Mouse (Mus musculus): ENCODE results near the gene Tril. TPM values are rescaled to one million over a fixed set of nuclear protein-coding genes. Genes with fewer than 3 reads are reported as not detected.

Tril gene
- polyA plus RNA-seq, 1 experiment = not detected

GRCm38 (mm10) chr6:53825213-53825612 is 4.6 kb upstream of the Tril start:
- Histone ChIP-seq H3K4me3 (replicated peaks) (no peak overlapping the region), H3K27me3 (ENCODE audit: control insufficient read depth) (peaks cover 29% of the 10 kb centered on the region), H3K9me3 (ENCODE audit: control insufficient read depth, low read length) (no peaks in the 10 kb centered on the region), H3K4me1 (ENCODE audit: control insufficient read depth) (no peaks in the 10 kb centered on the region), H3K36me3 (ENCODE audit: control insufficient read depth) (no peaks in the 10 kb centered on the region)
- TF ChIP-seq GATA1 (IDR thresholded peaks at IDR 0.05; ENCODE audit: low read length) (no peak), TAL1 (IDR thresholded peaks at IDR 0.05; ENCODE audit: low read length) (no peak)

- peaks cover 64% of the 10 kb centered on the region for H3K27me3 ChIP-seq (ENCODE audit: control insufficient read depth)
- no peaks in the 10 kb centered on the region; the same call in 1 of the 2 replicates for H3K9me3 ChIP-seq (ENCODE audit: control insufficient read depth, low read length)
- H3K36me3 ChIP-seq (ENCODE audit: control insufficient read depth) = no peaks in the 10 kb centered on the region
- H3K4me1 ChIP-seq (ENCODE audit: control insufficient read depth) = no peaks in the 10 kb centered on the region
- H3K4me3 ChIP-seq (replicated peaks) = no peak overlapping the region
- no peak for TF ChIP-seq GATA1 (IDR thresholded peaks at IDR 0.05; ENCODE audit: low read length)
- TF ChIP-seq TAL1 (IDR thresholded peaks at IDR 0.05; ENCODE audit: low read length) = no peak
Measured at GRCm38 (mm10) chr6:53821041-53821501, 441 bp upstream of the Tril start.

- Histone ChIP-seq H3K27me3 (ENCODE audit: control insufficient read depth) (peaks cover 66% of the 10 kb centered on the region), H3K4me3 (replicated peaks) (no peak overlapping the region), H3K4me1 (ENCODE audit: control insufficient read depth) (no peaks in the 10 kb centered on the region), H3K36me3 (ENCODE audit: control insufficient read depth) (no peaks in the 10 kb centered on the region), H3K9me3 (ENCODE audit: control insufficient read depth, low read length) (no peaks in the 10 kb centered on the region; the same call in 1 of the 2 replicates)
- no peak for TF ChIP-seq GATA1 (IDR thresholded peaks at IDR 0.05; ENCODE audit: low read length)
- TF ChIP-seq TAL1 (IDR thresholded peaks at IDR 0.05; ENCODE audit: low read length) = no peak
Measured at GRCm38 (mm10) chr6:53819761-53820485, 707 bp downstream of the Tril start.

- no peak for TF ChIP-seq GATA1 (IDR thresholded peaks at IDR 0.05; ENCODE audit: low read length)
- no peak for TF ChIP-seq TAL1 (IDR thresholded peaks at IDR 0.05; ENCODE audit: low read length)
- Histone ChIP-seq H3K36me3 (ENCODE audit: control insufficient read depth) (no peaks in the 10 kb centered on the region), H3K27me3 (ENCODE audit: control insufficient read depth) (peaks cover 65% of the 10 kb centered on the region), H3K4me3 (replicated peaks) (no peak overlapping the region), H3K4me1 (ENCODE audit: control insufficient read depth) (no peaks in the 10 kb centered on the region), H3K9me3 (ENCODE audit: control insufficient read depth, low read length) (no peaks in the 10 kb centered on the region; the same call in 1 of the 2 replicates)
Measured at GRCm38 (mm10) chr6:53818732-53819661, 1.6 kb downstream of the Tril start.

- Histone ChIP-seq H3K4me1 (ENCODE audit: control insufficient read depth) (no peaks in the 10 kb centered on the region), H3K36me3 (ENCODE audit: control insufficient read depth) (no peaks in the 10 kb centered on the region), H3K27me3 (ENCODE audit: control insufficient read depth) (peaks cover 63% of the 10 kb centered on the region), H3K9me3 (ENCODE audit: control insufficient read depth, low read length) (no peaks in the 10 kb centered on the region; the same call in 1 of the 2 replicates), H3K4me3 (replicated peaks) (no peak overlapping the region)
- TF ChIP-seq TAL1 (IDR thresholded peaks at IDR 0.05; ENCODE audit: low read length) (no peak), GATA1 (IDR thresholded peaks at IDR 0.05; ENCODE audit: low read length) (no peak)
Measured at GRCm38 (mm10) chr6:53818264-53818731, 2.3 kb downstream of the Tril start.

GRCm38 (mm10) chr6:53817763-53818174 is 2.9 kb downstream of the Tril start:
- H3K4me1 ChIP-seq (ENCODE audit: control insufficient read depth) = no peaks in the 10 kb centered on the region
- peaks cover 61% of the 10 kb centered on the region for H3K27me3 ChIP-seq (ENCODE audit: control insufficient read depth)
- no peaks in the 10 kb centered on the region for H3K36me3 ChIP-seq (ENCODE audit: control insufficient read depth)
- no peak for TF ChIP-seq TAL1 (IDR thresholded peaks at IDR 0.05; ENCODE audit: low read length)
- no peak for TF ChIP-seq GATA1 (IDR thresholded peaks at IDR 0.05; ENCODE audit: low read length)
- H3K9me3 ChIP-seq (ENCODE audit: control insufficient read depth, low read length) = no peaks in the 10 kb centered on the region; the same call in 1 of the 2 replicates
- H3K4me3 ChIP-seq (replicated peaks) = no peak overlapping the region

- peaks cover 52% of the 10 kb centered on the region for H3K27me3 ChIP-seq (ENCODE audit: control insufficient read depth)
- no peaks in the 10 kb centered on the region for H3K4me1 ChIP-seq (ENCODE audit: control insufficient read depth)
- H3K4me3 ChIP-seq (replicated peaks) = no peak overlapping the region
- no peaks in the 10 kb centered on the region; the same call in 1 of the 2 replicates for H3K9me3 ChIP-seq (ENCODE audit: control insufficient read depth, low read length)
- no peaks in the 10 kb centered on the region for H3K36me3 ChIP-seq (ENCODE audit: control insufficient read depth)
- TF ChIP-seq TAL1 (IDR thresholded peaks at IDR 0.05; ENCODE audit: low read length) (no peak), GATA1 (IDR thresholded peaks at IDR 0.05; ENCODE audit: low read length) (no peak)
Measured at GRCm38 (mm10) chr6:53816661-53817060, 4.0 kb downstream of the Tril start.

- Histone ChIP-seq H3K4me3 (replicated peaks) (no peak overlapping the region), H3K27me3 (ENCODE audit: control insufficient read depth) (peaks cover 43% of the 10 kb centered on the region), H3K4me1 (ENCODE audit: control insufficient read depth) (no peaks in the 10 kb centered on the region), H3K9me3 (ENCODE audit: control insufficient read depth, low read length) (no peaks in the 10 kb centered on the region; the same call in 1 of the 2 replicates), H3K36me3 (ENCODE audit: control insufficient read depth) (no peaks in the 10 kb centered on the region)
- TF ChIP-seq GATA1 (IDR thresholded peaks at IDR 0.05; ENCODE audit: low read length) (no peak), TAL1 (IDR thresholded peaks at IDR 0.05; ENCODE audit: low read length) (no peak)
Measured at GRCm38 (mm10) chr6:53815691-53816090, 4.9 kb downstream of the Tril start.

- TF ChIP-seq TAL1 (IDR thresholded peaks at IDR 0.05; ENCODE audit: low read length) (no peak), GATA1 (IDR thresholded peaks at IDR 0.05; ENCODE audit: low read length) (no peak)
- H3K4me1 ChIP-seq (ENCODE audit: control insufficient read depth) = no peaks in the 10 kb centered on the region
- H3K4me3 ChIP-seq (replicated peaks) = no peak overlapping the region
- H3K36me3 ChIP-seq (ENCODE audit: control insufficient read depth) = no peaks in the 10 kb centered on the region
- no peaks in the 10 kb centered on the region; the same call in 1 of the 2 replicates for H3K9me3 ChIP-seq (ENCODE audit: control insufficient read depth, low read length)
- H3K27me3 ChIP-seq (ENCODE audit: control insufficient read depth) = peaks cover 28% of the 10 kb centered on the region
Measured at GRCm38 (mm10) chr6:53814214-53814613, 6.4 kb downstream of the Tril start.

Measured in erythroblast, embryonic 14.5 days (primary cell).